Mouse (Mus musculus): Measurements from ENCODE around the gene Krt80.

Gene Krt80

DNA sequence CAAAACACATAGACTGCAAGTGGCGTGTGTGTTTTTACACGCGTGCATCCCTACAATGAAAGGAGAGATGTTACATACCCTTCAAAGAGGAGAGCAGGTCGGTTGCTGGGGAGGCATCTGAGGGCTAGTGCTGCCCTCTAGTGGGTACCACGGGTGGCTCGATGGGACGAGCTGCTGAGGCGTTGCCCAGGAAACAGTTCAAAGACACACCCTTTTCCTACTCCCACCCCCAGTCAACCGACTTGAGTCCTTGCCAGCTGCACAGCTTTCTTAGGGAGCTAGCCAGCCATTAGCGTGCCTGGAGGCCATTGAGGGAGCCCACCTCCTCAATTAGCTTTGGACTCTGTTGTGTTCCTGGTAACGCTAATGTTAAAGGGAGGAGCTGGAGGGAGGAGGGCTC lies 54.1 kb downstream of the Krt80 start:
- peak; percentile 99 for DNase-seq

DNA sequence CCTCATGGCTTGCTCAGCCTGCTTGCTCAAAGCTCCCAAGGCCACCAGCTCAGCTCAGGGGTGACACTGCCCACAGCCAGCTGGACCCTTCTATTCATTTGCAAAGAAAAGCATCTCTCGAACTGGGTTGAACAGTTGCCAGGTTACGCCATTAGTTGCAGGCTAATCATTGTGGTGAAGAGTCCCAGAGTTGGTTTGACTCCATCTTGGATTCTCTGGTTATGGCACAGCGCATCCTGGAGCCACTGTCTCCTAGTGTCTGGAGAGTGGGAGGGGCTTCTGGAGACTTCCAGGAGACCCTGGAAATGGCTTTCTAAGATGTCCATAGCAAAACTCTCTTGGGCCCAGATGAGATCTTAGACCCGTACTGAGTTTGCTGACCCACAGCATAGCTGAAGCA lies 54.6 kb downstream of the Krt80 start:
- no peak for DNase-seq

DNA sequence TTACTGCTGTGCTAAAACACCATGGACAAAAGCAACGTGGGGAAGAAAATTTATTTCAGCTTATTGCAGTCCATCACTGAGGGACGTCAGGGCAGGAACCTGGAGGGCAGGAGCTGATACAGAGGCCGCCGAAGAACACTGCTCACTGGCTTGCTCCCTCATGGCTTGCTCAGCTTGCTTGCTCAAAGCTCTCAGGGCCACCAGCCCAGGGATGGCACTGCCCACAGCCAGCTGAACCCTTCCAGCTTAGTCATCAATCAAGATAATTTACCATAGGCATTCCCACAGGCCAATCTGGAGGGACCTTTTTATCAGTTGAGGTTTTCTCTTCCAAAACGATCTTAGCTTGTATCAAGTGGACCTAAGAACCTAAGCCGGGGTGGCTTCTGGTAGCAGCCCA lies 58.0 kb downstream of the Krt80 start:
- DNase-seq, result no peak

DNA sequence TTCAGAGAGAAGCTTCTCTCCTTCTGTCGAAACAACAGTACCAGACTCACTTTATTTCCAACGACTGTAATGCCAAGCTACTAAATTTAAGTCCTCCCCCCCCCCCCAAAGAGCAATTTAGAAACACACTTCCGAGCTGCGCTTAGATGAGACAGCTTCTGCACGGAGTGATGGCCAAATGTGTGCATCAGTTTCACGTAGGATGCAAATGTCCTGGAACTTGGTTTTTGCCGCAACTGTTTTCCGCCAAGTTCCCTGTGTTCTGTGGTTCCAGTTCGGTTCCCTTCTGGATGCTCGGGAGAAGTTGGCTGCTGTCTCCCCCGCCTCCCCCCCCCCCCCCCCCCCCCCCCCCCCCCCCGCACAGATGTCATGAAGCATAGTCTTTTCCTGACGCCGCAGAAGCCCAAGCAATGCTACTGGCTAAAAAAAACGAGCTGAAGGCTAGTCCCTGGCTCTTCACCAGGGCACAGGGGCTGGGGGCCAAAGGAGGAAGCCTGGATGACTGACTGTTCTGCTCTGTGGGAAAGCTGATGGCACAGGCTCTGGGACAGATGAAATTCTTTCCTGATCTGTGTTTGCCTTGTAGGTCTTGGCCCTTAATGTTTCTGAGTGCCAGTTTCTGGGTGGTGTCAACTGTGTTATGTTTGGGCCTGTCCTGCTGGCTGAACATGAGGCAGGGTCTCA lies 58.7 kb downstream of the Krt80 start:
- DNase-seq, result peak; percentile 95

DNA sequence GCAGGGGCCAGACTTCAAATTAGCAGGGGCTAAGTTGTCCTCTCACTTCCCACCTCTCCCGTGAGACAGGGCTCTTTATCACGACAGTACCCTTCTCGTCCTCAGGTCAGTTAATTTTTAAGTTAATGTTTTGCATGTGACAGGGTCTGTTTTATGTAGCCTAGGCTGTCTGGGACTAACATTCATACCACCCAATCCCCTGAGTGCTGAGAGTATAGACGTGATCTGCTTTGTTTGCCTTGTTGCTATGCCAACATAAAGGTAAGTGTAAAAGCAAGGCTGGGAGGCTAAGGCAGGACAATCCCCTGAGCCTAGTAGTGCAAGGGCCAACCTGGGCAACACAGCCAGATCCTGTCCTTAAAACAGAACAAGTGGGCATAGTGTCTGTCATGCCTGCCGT lies 60.5 kb downstream of the Krt80 start:
- DNase-seq, result no peak

DNA sequence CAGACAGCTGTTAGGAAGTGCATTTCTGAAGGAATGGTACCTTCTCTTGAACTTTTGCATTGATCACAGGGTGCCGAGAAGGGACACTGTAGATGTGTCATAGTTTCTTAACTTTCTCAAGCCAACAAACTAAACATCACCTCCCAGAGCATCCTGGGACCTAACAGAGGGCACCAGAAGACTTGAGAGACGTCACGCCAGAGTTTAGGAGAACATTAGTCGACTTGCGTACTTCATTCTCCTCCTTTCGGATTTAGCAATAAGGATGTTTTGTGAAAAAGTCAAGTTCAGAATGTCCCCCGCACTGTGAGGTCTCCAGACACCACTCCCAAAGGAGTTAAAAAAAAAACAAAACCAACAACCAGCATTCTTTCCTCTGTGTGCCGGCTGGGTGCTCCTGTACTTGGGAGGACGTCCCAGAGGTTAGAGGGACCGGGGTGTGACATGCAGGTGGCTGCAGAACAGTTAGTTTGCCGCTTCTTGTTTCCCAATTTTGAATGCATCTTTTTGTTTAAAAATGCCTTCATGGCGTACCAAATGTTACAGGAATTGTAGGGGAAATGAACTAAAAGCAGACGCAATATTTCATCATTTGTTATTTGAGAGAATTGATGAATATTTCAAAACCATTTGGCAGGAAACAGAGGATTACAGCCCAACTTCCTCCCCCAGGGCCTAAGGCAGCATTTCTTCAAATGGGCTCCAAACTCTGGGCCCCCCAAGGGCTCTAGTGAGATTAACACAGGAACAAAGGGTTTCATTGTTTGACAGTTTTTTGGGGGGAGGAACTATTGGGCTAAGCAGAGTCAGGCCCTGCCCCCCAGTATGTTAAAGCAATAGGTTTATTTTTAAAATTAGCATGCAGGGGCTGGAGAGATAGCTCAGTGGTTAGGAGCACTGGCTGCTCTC lies 61.3 kb downstream of the Krt80 start:
- DNase-seq, result peak; percentile 97

DNA sequence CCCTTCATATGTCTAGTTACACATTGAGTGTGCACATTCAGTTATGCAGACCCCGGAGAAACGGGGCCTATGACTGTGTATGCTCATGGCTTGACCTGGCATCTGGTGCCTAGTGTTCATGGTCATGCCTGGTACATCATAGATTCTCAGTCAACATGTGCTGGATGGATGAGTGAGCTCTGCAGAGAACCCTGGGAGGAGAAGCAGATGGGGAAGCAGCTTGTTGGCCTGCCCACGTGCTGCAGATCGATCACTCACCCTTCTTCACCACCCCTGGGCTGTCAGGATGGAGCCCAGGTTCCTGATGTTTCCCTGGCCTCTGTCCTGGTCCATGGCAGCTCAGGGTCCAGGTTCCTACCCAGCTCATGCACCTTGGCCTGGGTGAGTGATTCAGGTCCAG lies 63.5 kb downstream of the Krt80 start:
- no peak for DNase-seq

DNA sequence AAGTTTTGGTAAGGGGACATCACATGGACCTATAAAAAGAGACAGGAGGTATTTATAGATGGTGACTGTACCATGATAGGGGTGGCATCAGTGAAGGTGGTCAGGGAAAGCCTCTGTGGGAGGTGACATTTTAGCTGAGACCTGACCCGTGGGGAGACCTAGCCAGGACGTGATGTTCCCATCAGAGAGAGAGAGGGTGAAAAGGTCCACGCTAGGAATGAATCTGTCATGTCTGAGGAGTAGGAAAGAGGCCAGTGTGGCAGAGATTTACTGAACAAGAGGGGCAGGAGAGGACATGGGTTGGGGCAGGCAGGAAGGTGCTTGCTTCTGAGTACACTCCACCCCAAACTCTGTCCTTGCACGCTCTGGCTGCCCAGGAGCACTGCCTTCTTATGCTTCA lies 66.1 kb downstream of the Krt80 start:
- no peak for DNase-seq

DNA sequence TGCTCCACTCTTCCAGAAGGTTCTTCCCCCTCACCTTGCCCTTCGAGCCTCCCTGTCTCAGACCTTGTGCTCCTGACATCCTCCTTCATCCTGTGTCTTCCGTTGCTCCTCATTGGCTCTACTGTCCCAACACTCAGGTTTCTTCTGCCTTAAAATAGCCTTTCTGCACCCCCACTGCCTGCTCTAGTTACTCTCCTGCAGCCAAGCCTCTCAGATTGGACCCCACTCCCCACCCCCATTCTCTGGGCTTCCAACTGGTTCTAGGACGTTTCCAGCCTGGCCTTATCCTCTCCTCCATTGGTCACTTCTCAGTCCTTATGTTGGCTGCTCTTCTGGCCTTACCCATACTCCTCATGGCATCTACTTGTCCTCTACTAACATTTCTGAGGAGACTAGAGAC lies 67.8 kb downstream of the Krt80 start:
- no peak for DNase-seq

DNA sequence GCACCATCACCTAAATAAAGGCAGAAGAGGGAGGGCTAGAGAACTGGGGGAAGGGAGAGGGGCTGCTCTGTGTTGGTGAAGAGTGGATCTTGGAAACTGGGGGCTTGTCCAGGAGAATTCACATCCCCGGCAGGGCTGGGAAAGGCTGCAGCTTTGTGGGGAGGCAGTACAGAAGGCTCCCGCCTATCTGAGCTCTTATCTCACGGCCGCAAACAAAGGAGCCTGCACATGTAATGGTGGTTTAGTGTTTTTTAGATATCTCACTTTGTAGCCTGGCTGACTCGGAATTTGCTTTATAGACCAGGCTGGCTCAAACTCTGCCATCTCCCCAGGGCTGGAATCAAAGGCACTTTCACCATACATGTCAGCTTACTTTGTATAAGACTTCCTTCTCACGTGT lies 69.8 kb downstream of the Krt80 start:
- DNase-seq, result no peak

DNA sequence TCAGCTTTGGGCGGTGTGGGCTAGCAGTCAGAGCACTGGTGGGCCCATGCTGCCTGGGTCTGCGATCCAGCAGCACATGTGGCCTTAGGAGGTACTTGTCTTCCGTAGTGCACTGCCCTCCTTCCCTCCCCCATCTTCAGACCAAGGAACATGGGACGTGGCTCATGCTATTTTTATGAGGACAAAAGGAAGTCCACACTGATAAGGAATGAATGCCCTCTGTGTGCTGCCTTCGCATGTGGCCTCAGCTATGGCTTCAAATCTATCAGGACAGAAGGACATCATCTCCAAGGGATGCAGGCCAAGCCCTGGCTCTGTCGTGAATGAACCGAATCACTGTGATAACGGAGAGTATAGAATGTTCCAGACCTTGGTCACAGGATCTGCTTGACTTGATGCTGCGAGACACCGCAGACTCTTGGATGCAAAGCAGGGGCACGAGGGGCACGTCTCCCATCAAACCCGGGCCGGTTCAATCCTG lies 70.4 kb downstream of the Krt80 start:
- peak; percentile 98 for DNase-seq

DNA sequence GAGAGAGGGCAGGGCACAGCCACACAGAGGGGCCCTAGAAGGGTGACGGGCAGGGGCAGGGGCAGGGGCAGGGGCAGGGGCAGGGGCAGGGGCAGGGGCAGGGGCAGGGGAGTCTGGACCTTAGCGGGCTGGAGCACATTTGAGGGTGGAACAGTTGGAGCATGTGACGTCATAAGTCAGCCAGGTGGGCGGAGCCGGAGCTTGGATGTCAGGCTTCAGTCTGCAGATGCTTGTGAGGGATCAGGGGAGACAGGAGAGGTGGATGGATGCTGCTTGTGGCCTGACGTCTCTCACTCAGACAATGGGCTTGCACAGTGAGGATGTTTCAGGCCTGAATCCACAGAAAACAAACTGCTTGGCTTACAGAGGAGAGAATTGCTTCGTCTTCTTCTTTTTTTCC lies 71.4 kb downstream of the Krt80 start:
- DNase-seq, result peak; percentile 92

DNA sequence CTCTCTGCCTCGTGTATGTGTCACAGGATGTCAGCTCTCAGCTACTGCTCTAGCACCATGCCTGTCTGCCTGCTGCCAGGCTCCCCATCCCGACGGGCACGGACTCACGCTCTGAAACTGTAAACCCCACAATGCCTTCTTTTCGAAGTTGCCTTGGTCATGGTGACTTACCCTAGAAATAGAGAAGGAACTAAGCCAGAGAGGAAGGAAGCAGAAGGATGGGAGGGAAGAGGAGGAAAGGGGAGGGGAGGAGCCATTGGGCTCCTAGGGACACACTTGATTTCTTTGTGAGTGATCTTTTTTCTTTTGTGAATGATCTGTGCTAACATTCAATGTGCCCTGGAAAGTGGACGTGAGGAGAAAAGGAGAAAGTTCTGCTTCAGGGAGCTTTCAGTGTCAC lies 72.0 kb downstream of the Krt80 start:
- no peak for DNase-seq
